Mouse (Mus musculus) heart, embryonic 15.5 days (tissue): Measurements from ENCODE around the gene 9130019O22Rik. TPM values are rescaled to one million over a fixed set of nuclear protein-coding genes. Genes with fewer than 3 reads are reported as not detected.
A peak's percentile ranks its signal among the peaks of the same experiment; 100 is the strongest.
"Not testable (repeated sequence)": the region's sequence is repeated elsewhere in the genome, so short reads cannot be mapped to it uniquely, and the experiment has no call there.

Experiments used
- ATAC-seq: fragments of 200-750 bp; cut with Nextera tagmentation; replicated peaks from 2 replicates; pipeline ENCODE4 v1.8.0; 2017; ENCODE audit warnings: low read depth, moderate TSS enrichment; ENCODE audit not compliant: insufficient number of reproducible peaks, insufficient read depth, low FRiP score
- H3K27ac ChIP-seq: fragments of 300-500 bp; sonication (generic); 2 replicates; pipeline ENCODE4 v1.5.1; 2015; ENCODE audit warnings: mild to moderate bottlenecking, inconsistent platforms
- H3K27me3 ChIP-seq: fragments of 300-500 bp; sonication (generic); 2 replicates; pipeline ENCODE4 v1.6.1; 2015; ENCODE audit warnings: inconsistent platforms
- H3K36me3 ChIP-seq: fragments of 300-500 bp; sonication (generic); 2 replicates; pipeline ENCODE4 v1.6.1; 2015; ENCODE audit warnings: mild to moderate bottlenecking, inconsistent platforms
- H3K4me1 ChIP-seq: fragments of 300-500 bp; sonication (generic); replicated peaks from 2 replicates; pipeline ENCODE4 v1.6.1; 2015; ENCODE audit warnings: inconsistent platforms
- H3K4me2 ChIP-seq: fragments of 300-500 bp; sonication (generic); 2 replicates; pipeline ENCODE4 v1.6.1; 2015; ENCODE audit warnings: inconsistent platforms, mild to moderate bottlenecking, moderate library complexity
- H3K4me3 ChIP-seq: fragments of 300-500 bp; sonication (generic); 2 replicates; pipeline ENCODE4 v1.5.1; 2015; ENCODE audit warnings: mild to moderate bottlenecking, inconsistent platforms
- H3K9ac ChIP-seq: fragments of 300-500 bp; sonication (generic); 2 replicates; pipeline ENCODE4 v1.6.1; 2015; ENCODE audit warnings: mild to moderate bottlenecking, inconsistent platforms
- H3K9me3 ChIP-seq: fragments of 300-500 bp; sonication (generic); replicated peaks from 2 replicates; pipeline ENCODE4 v1.6.1; 2016; ENCODE audit warnings: inconsistent platforms
- WGBS: fragments of 180-500 bp; shearing (Covaris S2); methylation state at CpG from one replicate; pipeline ENCODE4 v1.1.7; 2015; ENCODE audit warnings: mixed read lengths; 5-methylcytosine and 5-hydroxymethylcytosine counted together
- polyA plus RNA-seq: library from polyadenylated mRNA; unstranded; fragments of >200 nt; fragmentation: Nextera tagmentation; extraction: Ambion mirVana; gene quantifications from 2 replicates; pipeline ENCODE4 v1.2.1, GENCODE M21; 2015

The 9130019O22Rik gene
- polyA plus RNA-seq, 1 experiment from 2014 or later, result 3.0 TPM

DNA sequence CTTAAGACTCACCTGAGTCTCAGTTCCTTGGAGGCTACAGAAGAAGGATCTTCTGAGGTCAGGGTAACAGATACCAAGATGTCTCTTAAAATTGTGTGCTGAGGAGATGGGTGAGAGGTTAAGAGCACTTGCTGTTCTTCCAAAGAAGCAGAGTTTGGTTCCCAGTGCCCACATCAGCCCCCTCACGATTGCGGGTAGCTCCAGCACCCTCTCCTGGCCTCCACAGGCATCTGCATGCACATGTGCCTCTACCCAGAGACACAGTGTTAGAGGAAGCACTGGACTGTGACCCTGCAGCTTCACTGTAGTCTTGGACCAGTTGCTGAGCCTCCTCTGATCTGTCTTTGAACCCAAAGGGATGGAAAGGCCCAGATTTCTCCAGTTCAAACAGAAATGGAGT lies 16.0 kb upstream of the 9130019O22Rik start:
- no peak for ATAC-seq
- WGBS, result 45% methylated on average over 2 of the region's 2 CpGs
- no peaks in the 10 kb centered on the region for H3K9me3 ChIP-seq

DNA sequence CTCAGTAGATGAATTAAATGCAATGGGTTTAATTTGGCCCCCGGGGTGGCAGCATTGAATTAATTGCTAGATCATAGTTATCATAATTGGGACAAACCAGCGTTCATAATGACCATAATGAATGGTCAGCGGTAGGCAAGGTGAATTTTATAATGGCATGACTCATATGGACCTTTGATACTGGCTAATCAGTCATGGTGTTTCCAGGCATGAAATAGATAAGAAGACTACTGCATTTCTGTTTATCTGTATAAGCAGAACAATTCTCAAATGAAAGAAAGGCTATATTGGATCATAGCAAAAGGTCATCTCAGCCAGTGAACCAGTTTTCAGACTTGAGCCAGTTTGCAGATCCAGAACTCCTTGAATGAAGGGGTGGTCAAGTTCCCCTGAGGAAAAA lies 13.4 kb upstream of the 9130019O22Rik start:
- no peaks in the 10 kb centered on the region for H3K4me1 ChIP-seq
- H3K36me3 ChIP-seq, result peaks cover 4% of the 10 kb centered on the region; the same call in 1 of the 2 replicates
- H3K4me2 ChIP-seq, result no peak overlapping the region
- no peaks in the 10 kb centered on the region for H3K9me3 ChIP-seq
- WGBS, result 63% methylated on average over 3 of the region's 3 CpGs
- no peak overlapping the region for H3K9ac ChIP-seq
- ATAC-seq, result no peak
- H3K27ac ChIP-seq, result no peak overlapping the region
- no peak overlapping the region for H3K4me3 ChIP-seq
- no peaks in the 10 kb centered on the region for H3K27me3 ChIP-seq

More for the DNA sequence above, 16.0 kb upstream of the 9130019O22Rik start:
- no peaks in the 10 kb centered on the region for H3K27me3 ChIP-seq
- no peak overlapping the region for H3K9ac ChIP-seq
- H3K4me2 ChIP-seq, result no peak overlapping the region
- H3K4me1 ChIP-seq, result 0 out of 2 replicates have a peak, but pooled peaks cover 5% of the 10 kb centered on the region
- no peak overlapping the region for H3K4me3 ChIP-seq
- H3K36me3 ChIP-seq, result peaks cover 4% of the 10 kb centered on the region; the same call in 1 of the 2 replicates
- no peak overlapping the region for H3K27ac ChIP-seq

DNA sequence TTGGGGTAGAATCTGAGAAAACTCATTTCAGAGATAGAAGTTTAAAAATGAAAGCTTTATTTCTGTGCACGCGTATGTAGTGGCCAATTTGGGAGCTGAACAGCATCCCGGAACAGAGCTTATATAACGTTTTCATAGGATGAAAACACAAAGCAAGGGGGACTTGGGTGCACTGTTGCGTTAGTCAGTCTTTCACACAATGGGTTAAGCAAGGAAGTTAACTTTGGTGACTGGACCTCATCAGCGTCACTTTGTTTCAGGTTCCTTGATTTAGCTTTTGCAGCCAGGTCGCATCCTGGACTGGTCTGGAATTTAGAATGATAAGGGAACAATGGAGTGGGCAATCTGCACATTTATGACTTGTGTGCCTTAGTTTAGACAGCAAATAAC lies 7.0 kb upstream of the 9130019O22Rik start:
- Histone ChIP-seq H3K4me1 (peaks cover 16% of the 10 kb centered on the region), H3K27me3 (no peaks in the 10 kb centered on the region), H3K27ac (peak overlapping the region; percentile 94), H3K36me3 (peaks cover 10% of the 10 kb centered on the region; the same call in 1 of the 2 replicates), H3K9ac (peak overlapping the region; percentile 42), H3K9me3 (no peaks in the 10 kb centered on the region), H3K4me3 (peak overlapping the region; percentile 82), H3K4me2 (peak overlapping the region; percentile 65)
- ATAC-seq, result no peak
- WGBS, result 9% methylated on average over 7 of the region's 7 CpGs

DNA sequence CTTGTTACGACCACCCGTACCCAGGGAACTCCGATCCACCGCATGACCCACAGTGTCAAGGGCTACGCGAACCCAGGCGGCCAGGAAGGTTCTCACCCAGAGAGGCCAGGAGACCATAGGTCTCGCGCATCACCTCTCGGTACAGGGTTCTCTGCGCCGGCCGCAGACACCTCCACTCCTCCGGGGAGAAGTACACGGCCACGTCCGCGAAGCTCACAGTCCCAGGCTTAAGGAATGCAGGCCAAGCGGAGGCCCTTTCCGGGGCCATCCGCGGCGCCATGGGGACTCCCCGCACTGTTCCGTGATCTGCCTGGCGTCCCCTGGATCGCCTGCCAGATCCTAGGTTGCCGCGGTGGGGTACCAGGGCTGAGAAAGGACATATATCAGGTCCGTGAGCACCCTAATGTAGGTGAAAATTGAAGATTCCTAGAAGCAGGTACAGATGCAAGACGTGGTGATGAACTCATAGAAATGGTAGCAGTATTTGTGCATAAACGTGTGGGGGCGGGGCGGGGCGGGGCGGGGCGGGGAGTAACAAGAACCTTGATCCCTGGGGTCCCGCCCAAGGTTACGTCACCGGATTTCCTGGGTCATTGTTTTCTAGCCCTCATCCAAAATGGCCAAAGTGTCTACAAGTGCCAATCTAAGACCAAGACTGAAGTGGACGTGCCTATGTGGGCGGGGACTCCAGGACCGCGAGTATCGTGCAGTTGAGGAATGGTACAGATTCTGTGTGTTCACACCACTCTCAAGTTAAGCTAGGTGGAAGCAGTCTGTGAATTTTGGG lies 6.4 kb upstream of the 9130019O22Rik start, which contains the start of gene E430018J23Rik:
E430018J23Rik (minus strand) TSS at position 473 of the 787 bp plus-strand sequence.
- Histone ChIP-seq H3K27me3 (no peaks in the 10 kb centered on the region), H3K36me3 (peaks cover 10% of the 10 kb centered on the region; the same call in 1 of the 2 replicates), H3K4me2 (peak within 1 kb of the TSS; percentile 65), H3K9me3 (no peaks in the 10 kb centered on the region), H3K4me1 (peaks cover 16% of the 10 kb centered on the region), H3K9ac (peak within 1 kb of the TSS; percentile 87), H3K4me3 (peak within 1 kb of the TSS; percentile 82), H3K27ac (peak within 1 kb of the TSS; percentile 94)
- under 1% methylated on average over 45 of the region's 45 CpGs for WGBS
- peak; percentile 95 for ATAC-seq

DNA sequence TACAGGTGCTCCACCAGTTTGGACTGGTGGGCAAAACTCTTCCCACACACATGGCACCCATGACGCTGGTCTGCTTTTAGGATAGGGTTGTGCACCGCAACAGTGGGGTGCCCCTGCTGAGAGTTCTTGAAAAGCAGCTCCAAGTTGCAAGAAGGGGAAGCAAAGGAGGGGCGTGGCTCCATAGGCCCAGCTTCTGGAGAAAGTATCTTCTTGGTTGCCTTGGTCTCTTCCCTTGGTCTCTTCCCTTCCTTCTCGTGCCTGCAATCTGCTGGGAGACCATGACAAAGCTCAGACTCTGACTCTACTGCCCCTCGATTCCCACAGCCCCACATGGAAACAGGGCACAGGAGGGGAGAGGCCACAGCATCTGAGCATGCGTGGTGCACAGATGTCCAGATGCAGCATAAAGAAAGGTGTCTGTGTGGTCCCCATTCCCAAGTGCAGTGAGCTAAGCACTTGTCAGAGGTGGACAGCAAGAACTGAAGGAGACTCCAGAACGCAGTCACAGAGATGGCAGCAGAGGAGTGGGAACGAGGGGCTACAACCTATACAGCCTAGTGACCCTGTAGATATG lies 5.4 kb upstream of the 9130019O22Rik start:
- Histone ChIP-seq H3K36me3 (peaks cover 10% of the 10 kb centered on the region; the same call in 1 of the 2 replicates), H3K27ac (0 out of 2 replicates have a peak overlapping the region, but pooled peaks have one; percentile 94), H3K27me3 (no peaks in the 10 kb centered on the region), H3K9me3 (no peaks in the 10 kb centered on the region), H3K4me3 (peak overlapping the region; percentile 82), H3K4me1 (peaks cover 16% of the 10 kb centered on the region), H3K9ac (peak overlapping the region; percentile 87), H3K4me2 (peak overlapping the region; percentile 65)
- WGBS, result 84% methylated on average over 8 of the region's 8 CpGs
- ATAC-seq, result no peak

DNA sequence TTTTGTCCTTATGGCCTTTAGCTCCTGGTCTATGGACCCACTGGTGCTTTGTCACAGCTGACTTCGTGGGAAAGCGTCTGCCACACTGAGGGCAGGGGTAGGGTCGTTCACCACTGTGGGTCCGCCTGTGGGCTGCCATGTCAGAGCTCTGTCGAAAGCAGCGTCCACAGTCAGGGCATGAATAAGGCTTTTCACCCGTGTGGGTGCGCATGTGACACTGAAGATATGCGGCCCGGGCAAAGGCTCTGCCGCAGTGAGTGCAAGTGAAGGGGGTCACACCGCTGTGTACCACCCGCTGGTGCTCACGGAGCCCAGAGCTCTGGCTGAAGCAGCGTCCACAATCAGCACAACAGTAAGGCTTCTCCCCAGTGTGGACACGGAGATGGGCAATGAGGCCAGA lies 4.6 kb upstream of the 9130019O22Rik start:
- no peak for ATAC-seq
- no peaks in the 10 kb centered on the region for H3K27me3 ChIP-seq
- no peaks in the 10 kb centered on the region for H3K9me3 ChIP-seq
- no peak overlapping the region for H3K4me3 ChIP-seq
- no peak overlapping the region for H3K9ac ChIP-seq
- H3K27ac ChIP-seq, result no peak overlapping the region
- WGBS, result 93% methylated on average over 16 of the region's 16 CpGs
- H3K4me1 ChIP-seq, result peaks cover 17% of the 10 kb centered on the region
- H3K4me2 ChIP-seq, result no peak overlapping the region
- peaks cover 10% of the 10 kb centered on the region; the same call in 1 of the 2 replicates for H3K36me3 ChIP-seq

DNA sequence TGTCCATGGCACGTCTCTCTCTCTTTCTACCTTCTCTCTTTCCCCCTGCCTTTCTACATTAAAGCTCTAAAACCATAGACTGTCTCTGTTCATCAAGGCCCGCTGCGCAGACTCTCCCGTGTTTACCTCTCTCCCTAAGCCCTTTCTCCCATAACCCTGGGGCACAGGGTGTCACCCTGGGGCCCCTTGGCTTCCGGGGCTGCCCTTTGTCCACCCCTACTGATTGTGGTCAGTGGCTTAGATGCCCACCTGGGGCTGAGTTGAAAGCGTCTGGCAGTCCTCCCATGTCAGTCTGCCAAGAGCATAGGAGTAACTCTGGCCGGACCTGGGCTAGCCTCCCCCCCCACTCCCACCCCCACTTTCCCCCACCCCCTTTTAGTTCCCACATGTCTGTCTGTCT lies 3.3 kb upstream of the 9130019O22Rik start:
- Histone ChIP-seq H3K4me1 (peaks cover 22% of the 10 kb centered on the region), H3K27ac (no peak overlapping the region), H3K4me2 (no peak overlapping the region), H3K27me3 (no peaks in the 10 kb centered on the region), H3K9me3 (no peaks in the 10 kb centered on the region), H3K36me3 (peaks cover 10% of the 10 kb centered on the region; the same call in 1 of the 2 replicates), H3K9ac (no peak overlapping the region), H3K4me3 (no peak overlapping the region)
- ATAC-seq, result no peak
- 79% methylated on average over 7 of the region's 7 CpGs for WGBS

DNA sequence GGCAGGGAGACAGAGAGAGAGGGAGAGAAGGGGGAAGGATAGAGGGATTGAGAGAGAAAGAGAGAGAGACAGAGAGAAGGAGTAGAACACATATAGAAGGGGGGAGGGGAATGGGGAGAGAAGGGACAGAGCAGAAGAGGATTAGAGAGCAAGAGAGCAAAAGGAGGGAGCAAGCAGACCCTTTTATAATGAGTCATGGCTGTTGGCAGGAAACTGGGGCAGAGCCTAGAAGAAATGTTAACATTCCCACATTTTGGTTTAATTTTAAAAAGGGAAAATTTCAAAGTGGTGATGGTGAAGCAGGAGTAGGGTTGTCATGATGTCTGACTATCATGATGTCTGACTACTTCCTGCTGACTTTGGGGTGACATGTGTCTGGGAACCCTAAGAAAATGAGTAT lies 1.2 kb upstream of the 9130019O22Rik start:
- not testable (repeated sequence) for H3K4me3 ChIP-seq, H3K4me2 ChIP-seq, H3K27ac ChIP-seq, H3K9ac ChIP-seq, H3K27me3 ChIP-seq, H3K9me3 ChIP-seq, ATAC-seq
- Histone ChIP-seq H3K36me3 (peaks cover 21% of the 10 kb centered on the region), H3K4me1 (peaks cover 14% of the 10 kb centered on the region)

DNA sequence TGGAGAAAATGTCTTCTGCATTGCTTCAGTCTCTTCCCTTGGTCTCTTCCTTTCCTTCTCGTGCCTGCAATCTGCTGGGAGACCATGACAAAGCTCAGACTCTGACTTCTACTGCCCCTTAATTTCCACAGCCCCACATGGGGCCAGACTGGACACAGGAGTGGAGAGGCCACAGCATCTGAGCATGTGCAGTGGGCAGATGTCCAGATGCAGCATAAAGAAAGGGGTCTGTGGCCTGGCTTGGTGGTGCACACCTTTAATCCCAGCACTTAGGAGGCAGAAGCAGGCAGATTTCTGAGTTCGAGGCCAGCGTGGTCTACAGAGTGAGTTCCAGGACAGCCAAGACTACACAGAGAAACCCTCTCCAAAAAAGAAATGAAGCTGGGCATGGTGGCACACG lies 1.4 kb downstream of the 9130019O22Rik start:
- 88% methylated on average over 4 of the region's 4 CpGs for WGBS
- not testable (repeated sequence) for ATAC-seq

DNA sequence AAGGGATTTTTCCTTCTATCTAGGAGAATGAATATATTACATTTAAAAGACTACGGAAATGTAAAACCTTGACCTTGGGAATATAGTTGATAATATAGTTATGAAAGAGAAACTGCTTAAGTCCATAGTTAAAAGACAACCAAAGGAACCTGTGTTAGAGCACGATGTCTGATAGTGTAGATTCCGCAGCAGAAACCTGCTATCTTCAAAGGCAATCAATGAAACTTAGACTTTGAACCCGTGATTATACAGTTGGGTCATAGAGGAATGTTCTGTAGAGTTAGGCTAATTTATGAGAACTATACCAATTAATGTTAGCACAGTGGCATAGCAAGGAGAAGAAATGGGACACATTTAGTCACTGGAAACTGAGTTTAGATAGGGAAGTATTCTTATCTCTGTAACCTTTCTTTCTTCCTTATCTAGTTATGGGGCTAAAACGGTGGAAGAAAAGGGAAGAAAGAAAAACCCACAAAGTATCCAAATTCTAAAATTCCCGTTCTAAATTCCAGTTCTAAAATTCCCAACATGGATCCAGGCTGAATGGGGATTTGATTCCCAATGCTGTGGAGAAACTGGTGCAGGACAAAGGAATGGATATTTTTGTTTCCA lies 8.6 kb downstream of the 9130019O22Rik start:
- Histone ChIP-seq H3K4me2 (no peak overlapping the region), H3K27ac (no peak overlapping the region), H3K36me3 (peaks cover 14% of the 10 kb centered on the region; the same call in 1 of the 2 replicates), H3K9ac (no peak overlapping the region), H3K9me3 (no peaks in the 10 kb centered on the region), H3K4me1 (peaks cover 2% of the 10 kb centered on the region; the same call in 1 of the 2 replicates), H3K4me3 (no peak overlapping the region), H3K27me3 (no peaks in the 10 kb centered on the region)
- no peak for ATAC-seq
- 62% methylated on average over 6 of the region's 6 CpGs for WGBS

More for the DNA sequence above, 1.4 kb downstream of the 9130019O22Rik start:
- not testable (repeated sequence) for H3K4me1 ChIP-seq, H3K9ac ChIP-seq, H3K4me2 ChIP-seq, H3K27ac ChIP-seq, H3K4me3 ChIP-seq, H3K9me3 ChIP-seq, H3K27me3 ChIP-seq
- peaks cover 18% of the 10 kb centered on the region for H3K36me3 ChIP-seq
